Mouse (Mus musculus): Measurements from ENCODE around the gene Gpr4.
A peak's percentile ranks its signal among the peaks of the same experiment; 100 is the strongest.

Gene Gpr4

GRCm38 (mm10) chr7:19211996-19212755, at the start of gene Gpr4:
Gene Gpr4 (plus strand): TSS chr7:19212538.
- DNase-seq (ENCODE audit: low spot score in 2 of 2) = no peak

GRCm38 (mm10) chr7:19162928-19163327, 49.4 kb upstream of the Gpr4 start:
- DNase-seq (ENCODE audit: low spot score in 2 of 2) = no peak

GRCm38 (mm10) chr7:19163752-19164151, 48.6 kb upstream of the Gpr4 start:
- DNase-seq (ENCODE audit: low spot score in 2 of 2) = no peak

- no peak for DNase-seq (ENCODE audit: low spot score in 2 of 2)
These were observed 48.1 kb upstream of the Gpr4 start for GRCm38 (mm10) chr7:19164189-19164588.

GRCm38 (mm10) chr7:19164978-19165377, 47.4 kb upstream of the Gpr4 start:
- DNase-seq (ENCODE audit: low spot score in 2 of 2) = peak; percentile 17 to 33

- no peak for DNase-seq (ENCODE audit: low spot score in 2 of 2)
These were observed 46.5 kb upstream of the Gpr4 start, which contains the start of gene Gipr for GRCm38 (mm10) chr7:19165656-19166423. Gene Gipr (minus strand): TSS chr7:19166127.

GRCm38 (mm10) chr7:19166990-19167389, 45.3 kb upstream of the Gpr4 start:
- no peak for DNase-seq (ENCODE audit: low spot score in 2 of 2)

GRCm38 (mm10) chr7:19169506-19169905, 42.8 kb upstream of the Gpr4 start:
- DNase-seq (ENCODE audit: low spot score in 2 of 2) = no peak

- no peak for DNase-seq (ENCODE audit: low spot score in 2 of 2)
These were observed 42.2 kb upstream of the Gpr4 start for GRCm38 (mm10) chr7:19170142-19170541.

- DNase-seq (ENCODE audit: low spot score in 2 of 2) = no peak
These were observed 40.5 kb upstream of the Gpr4 start for GRCm38 (mm10) chr7:19171831-19172230.

GRCm38 (mm10) chr7:19172874-19173273, 39.5 kb upstream of the Gpr4 start:
- DNase-seq (ENCODE audit: low spot score in 2 of 2) = peak; percentile 53 to 75

GRCm38 (mm10) chr7:19175708-19176515, 36.4 kb upstream of the Gpr4 start, which contains the start of gene Eml2:
Gene Eml2 (plus strand): TSS chr7:19176421.
- DNase-seq (ENCODE audit: low spot score in 2 of 2) = no peak

- no peak for DNase-seq (ENCODE audit: low spot score in 2 of 2)
These were observed 35.8 kb upstream of the Gpr4 start for GRCm38 (mm10) chr7:19176516-19176947.

- DNase-seq (ENCODE audit: low spot score in 2 of 2) = no peak
These were observed 35.1 kb upstream of the Gpr4 start for GRCm38 (mm10) chr7:19177216-19177615.

GRCm38 (mm10) chr7:19178035-19178434, 34.3 kb upstream of the Gpr4 start:
- DNase-seq (ENCODE audit: low spot score in 2 of 2) = no peak

- DNase-seq (ENCODE audit: low spot score in 2 of 2) = peak; percentile 72 to 81
These were observed 33.8 kb upstream of the Gpr4 start for GRCm38 (mm10) chr7:19178443-19179092.

- DNase-seq (ENCODE audit: low spot score in 2 of 2) = peak; percentile 54 to 72
These were observed 33.2 kb upstream of the Gpr4 start for GRCm38 (mm10) chr7:19179173-19179572.

GRCm38 (mm10) chr7:19179936-19180335, 32.4 kb upstream of the Gpr4 start:
- DNase-seq (ENCODE audit: low spot score in 2 of 2) = no peak

GRCm38 (mm10) chr7:19180862-19181429, 31.4 kb upstream of the Gpr4 start:
- DNase-seq (ENCODE audit: low spot score in 2 of 2) = peak in 1 of 2 experiments; percentile 4

GRCm38 (mm10) chr7:19184250-19184649, 28.1 kb upstream of the Gpr4 start:
- no peak for DNase-seq (ENCODE audit: low spot score in 2 of 2)

- no peak for DNase-seq (ENCODE audit: low spot score in 2 of 2)
These were observed 27.6 kb upstream of the Gpr4 start for GRCm38 (mm10) chr7:19184758-19185157.

All from natural killer cell, adult 2 months (primary cell).